ENCODE assay signal across 10 mouse cellular contexts in genomic region chr9:53402991-53403390, GRCm38 (mm10). TPM values are rescaled to one million over a fixed set of nuclear protein-coding genes. Genes with fewer than 3 reads are reported as not detected.
DNase-seq lines count a peak whose midpoint lies in the region; ATAC-seq lines count a peak whose summit lies in the region.
"Had no signal": no experiment of that assay in that cellular context is flagged by ENCODE, and none has a peak within 500 bp of the region (broad histone marks: within the 10 kb centered on the region; RNA-seq: fewer than 3 reads in every experiment).

No protein-coding gene starts in this region.

- H3K4me2 ChIP-seq in embryonic facial prominence, embryonic 12.5 days (replicated peaks) = no peak overlapping the region
- H3K4me2 ChIP-seq in kidney, embryonic 15.5 days = peak overlapping the region; percentile 55
- H3K4me2 ChIP-seq in hindbrain, embryonic 16.5 days (ENCODE audit: low read length) = peak overlapping the region; percentile 36; the same call in 1 of the 2 replicates
- H3K4me2 ChIP-seq in neural tube, embryonic 14.5 days (ENCODE audit: low read depth, low read length) = peak overlapping the region; percentile 34; the same call in 1 of the 2 replicates

- H3K4me3 ChIP-seq in embryonic facial prominence, embryonic 12.5 days = no peak overlapping the region
- H3K4me3 ChIP-seq in embryonic facial prominence, embryonic 10.5 days = no peak overlapping the region
- peak overlapping the region; percentile 20; the same call in 1 of the 2 replicates for H3K4me3 ChIP-seq in kidney, embryonic 15.5 days (replicated peaks)
- H3K4me3 ChIP-seq in hindbrain, embryonic 16.5 days (ENCODE audit: low read length) = no peak overlapping the region
- H3K4me3 ChIP-seq in neural tube, embryonic 14.5 days (ENCODE audit: low read depth, low read length) = no peak overlapping the region
- H3K4me3 ChIP-seq: myocyte had no signal

- no peaks in the 10 kb centered on the region for H3K9me3 ChIP-seq in embryonic facial prominence, embryonic 12.5 days
- no peaks in the 10 kb centered on the region for H3K9me3 ChIP-seq in embryonic facial prominence, embryonic 10.5 days
- H3K9me3 ChIP-seq in kidney, embryonic 15.5 days (replicated peaks) = no peaks in the 10 kb centered on the region
- no peaks in the 10 kb centered on the region for H3K9me3 ChIP-seq in hindbrain, embryonic 16.5 days (ENCODE audit: control insufficient read depth, low read length)
- H3K9me3 ChIP-seq in neural tube, embryonic 14.5 days (ENCODE audit: control insufficient read depth, low read length) = no peaks in the 10 kb centered on the region

- H3K27ac ChIP-seq in embryonic facial prominence, embryonic 12.5 days = peak overlapping the region; percentile 23; the same call in 1 of the 2 replicates
- H3K27ac ChIP-seq in embryonic facial prominence, embryonic 10.5 days (replicated peaks) = no peak overlapping the region
- peak overlapping the region; percentile 80 for H3K27ac ChIP-seq in kidney, embryonic 15.5 days
- H3K27ac ChIP-seq in hindbrain, embryonic 16.5 days (ENCODE audit: low read depth, low read length) = peak overlapping the region; percentile 10; the same call in 1 of the 2 replicates
- H3K27ac ChIP-seq in neural tube, embryonic 14.5 days (ENCODE audit: low read depth, low read length) = peak overlapping the region; percentile 57; the same call in 1 of the 2 replicates

- 62% methylated on average over 8 of the region's 8 CpGs for WGBS in embryonic facial prominence, embryonic 12.5 days
- WGBS in embryonic facial prominence, embryonic 10.5 days = 76% methylated on average over 8 of the region's 8 CpGs
- WGBS in kidney, embryonic 15.5 days = 44% methylated on average over 8 of the region's 8 CpGs
- WGBS in hindbrain, embryonic 16.5 days = 48% methylated on average over 8 of the region's 8 CpGs
- 39% methylated on average over 8 of the region's 8 CpGs for WGBS in neural tube, embryonic 14.5 days

- H3K4me1 ChIP-seq in embryonic facial prominence, embryonic 12.5 days = peaks cover 8% of the 10 kb centered on the region; the same call in 1 of the 2 replicates
- H3K4me1 ChIP-seq in embryonic facial prominence, embryonic 10.5 days = peaks cover 25% of the 10 kb centered on the region
- H3K4me1 ChIP-seq in kidney, embryonic 15.5 days = peaks cover 41% of the 10 kb centered on the region
- peaks cover 13% of the 10 kb centered on the region for H3K4me1 ChIP-seq in hindbrain, embryonic 16.5 days (ENCODE audit: control insufficient read depth, insufficient read depth, low read depth, low read length)
- H3K4me1 ChIP-seq in neural tube, embryonic 14.5 days (ENCODE audit: control insufficient read depth, insufficient read depth, low read length) = peaks cover 12% of the 10 kb centered on the region; the same call in 1 of the 2 replicates

- H3K27me3 ChIP-seq in embryonic facial prominence, embryonic 12.5 days = no peaks in the 10 kb centered on the region
- H3K27me3 ChIP-seq in embryonic facial prominence, embryonic 10.5 days (replicated peaks; ENCODE audit: low read depth, poor library complexity, severe bottlenecking) = no peaks in the 10 kb centered on the region
- H3K27me3 ChIP-seq in kidney, embryonic 15.5 days = no peaks in the 10 kb centered on the region
- no peaks in the 10 kb centered on the region for H3K27me3 ChIP-seq in hindbrain, embryonic 16.5 days (replicated peaks; ENCODE audit: control insufficient read depth, insufficient read depth, low read length)
- H3K27me3 ChIP-seq in neural tube, embryonic 14.5 days (ENCODE audit: control insufficient read depth, insufficient read depth, low read length) = no peaks in the 10 kb centered on the region

- no peaks in the 10 kb centered on the region for H3K36me3 ChIP-seq in embryonic facial prominence, embryonic 12.5 days
- H3K36me3 ChIP-seq in embryonic facial prominence, embryonic 10.5 days (replicated peaks) = no peaks in the 10 kb centered on the region
- peaks cover 6% of the 10 kb centered on the region for H3K36me3 ChIP-seq in kidney, embryonic 15.5 days
- no peaks in the 10 kb centered on the region for H3K36me3 ChIP-seq in hindbrain, embryonic 16.5 days (ENCODE audit: control insufficient read depth, insufficient read depth, low read length)
- H3K36me3 ChIP-seq in neural tube, embryonic 14.5 days (ENCODE audit: control insufficient read depth, insufficient read depth, low read length) = no peaks in the 10 kb centered on the region

- ATAC-seq in embryonic facial prominence, embryonic 12.5 days (ENCODE audit: insufficient number of reproducible peaks, insufficient read depth, low FRiP score, low TSS enrichment) = no peak; the same call in 1 of the 2 replicates
- ATAC-seq in kidney, embryonic 15.5 days (replicated peaks; ENCODE audit: low FRiP score) = no peak; the same call in 1 of the 2 replicates
- ATAC-seq in hindbrain, embryonic 16.5 days = peak; percentile 43; the same call in 1 of the 2 replicates
- 0 out of 2 replicates have a peak, but pooled peaks have one; percentile 7 for ATAC-seq in neural tube, embryonic 14.5 days (ENCODE audit: low read depth)

- no peak overlapping the region for H3K9ac ChIP-seq in embryonic facial prominence, embryonic 12.5 days
- no peak overlapping the region for H3K9ac ChIP-seq in kidney, embryonic 15.5 days
- H3K9ac ChIP-seq in hindbrain, embryonic 16.5 days (ENCODE audit: low read depth, low read length) = no peak overlapping the region
- H3K9ac ChIP-seq in neural tube, embryonic 14.5 days (replicated peaks; ENCODE audit: low read depth, low read length) = no peak overlapping the region

- DNase-seq in embryonic facial prominence, embryonic 10.5 days (ENCODE audit: low spot score) = no peak
- DNase-seq in kidney, adult 8-10 months = no peak
- no peak for DNase-seq in adrenal gland, adult (ENCODE audit: inconsistent age in 2 of 2, low spot score in 1 of 2)
- DNase-seq in spleen, adult 12 weeks (ENCODE audit: low spot score) = no peak
- DNase-seq: cerebellum, postnatal 25 days had no signal

RNA-seq across cellular contexts. Expression of gene 4930550C14Rik, which starts 0.9 kb away (rescaled TPM):
- polyA plus RNA-seq in embryonic facial prominence, embryonic 12.5 days (2016; fragmentation: Nextera tagmentation; extraction: Ambion mirVana) = 0.78 and 0.84 TPM in 2 replicates
- polyA plus RNA-seq in embryonic facial prominence, embryonic 10.5 days (2016; fragmentation: Nextera tagmentation; extraction: Ambion mirVana) = 0.28 and 0.32 TPM in 2 replicates
- polyA plus RNA-seq in kidney, embryonic 15.5 days (2015; fragmentation: Nextera tagmentation; extraction: Ambion mirVana) = 1.6 and 1.9 TPM in 2 replicates
- polyA plus RNA-seq in hindbrain, embryonic 16.5 days (2015; fragmentation: Nextera tagmentation; extraction: Ambion mirVana) = 0.30 TPM in 2 replicates
- polyA plus RNA-seq in neural tube, embryonic 14.5 days (2014; fragmentation: Nextera tagmentation; extraction: Ambion mirVana) = 0.16 and 0.49 TPM in 2 replicates

RNA-seq across cellular contexts. Expression of gene Kdelc2, which starts 19.2 kb away (rescaled TPM):
- 18.4 and 21.3 TPM in 2 replicates for polyA plus RNA-seq in embryonic facial prominence, embryonic 12.5 days (2016; fragmentation: Nextera tagmentation; extraction: Ambion mirVana)
- 9.7 and 10.3 TPM in 2 replicates for polyA plus RNA-seq in embryonic facial prominence, embryonic 10.5 days (2016; fragmentation: Nextera tagmentation; extraction: Ambion mirVana)
- 32.7 and 33.5 TPM in 2 replicates for polyA plus RNA-seq in kidney, embryonic 15.5 days (2015; fragmentation: Nextera tagmentation; extraction: Ambion mirVana)
- 7.2 and 8.7 TPM in 2 replicates for polyA plus RNA-seq in hindbrain, embryonic 16.5 days (2015; fragmentation: Nextera tagmentation; extraction: Ambion mirVana)
- 3.8 and 7.2 TPM in 2 replicates for polyA plus RNA-seq in neural tube, embryonic 14.5 days (2014; fragmentation: Nextera tagmentation; extraction: Ambion mirVana)

Comparison
In these comparisons a context has a peak if more than half of its experiments do, and no peak if none do; other contexts are left out.
1. ATAC-seq: peak in hindbrain, embryonic 16.5 days (single experiment) and neural tube, embryonic 14.5 days (single experiment); none in embryonic facial prominence, embryonic 12.5 days (single experiment) and kidney, embryonic 15.5 days (single experiment).